Mouse (Mus musculus): Measurements from ENCODE around the gene Cdh20.
"Not testable (repeated sequence)": the region's sequence is repeated elsewhere in the genome, so short reads cannot be mapped to it uniquely, and the experiment has no call there.

Cdh20 gene

GRCm38 (mm10) chr1:104917307-104917836 is 149.0 kb downstream of the Cdh20 start:
- DNase-seq, result no peak

GRCm38 (mm10) chr1:104933051-104933450 is 164.7 kb downstream of the Cdh20 start:
- DNase-seq, result no peak

- DNase-seq, result no peak
These were observed 168.6 kb downstream of the Cdh20 start for GRCm38 (mm10) chr1:104936966-104937365.

- no peak for DNase-seq
These were observed 170.8 kb downstream of the Cdh20 start for GRCm38 (mm10) chr1:104939156-104939555.

- DNase-seq, result no peak
These were observed 176.3 kb downstream of the Cdh20 start for GRCm38 (mm10) chr1:104944470-104945109.

- no peak for DNase-seq
These were observed 176.8 kb downstream of the Cdh20 start for GRCm38 (mm10) chr1:104945110-104945489.

GRCm38 (mm10) chr1:104949640-104950039 is 181.3 kb downstream of the Cdh20 start:
- DNase-seq, result not testable (repeated sequence)

- no peak for DNase-seq
These were observed 188.7 kb downstream of the Cdh20 start for GRCm38 (mm10) chr1:104957046-104957445.

GRCm38 (mm10) chr1:104961670-104962069 is 193.3 kb downstream of the Cdh20 start:
- no peak for DNase-seq

GRCm38 (mm10) chr1:104962257-104962656 is 193.9 kb downstream of the Cdh20 start:
- no peak for DNase-seq

GRCm38 (mm10) chr1:104979068-104979467 is 210.7 kb downstream of the Cdh20 start:
- no peak for DNase-seq

GRCm38 (mm10) chr1:104980273-104980672 is 211.9 kb downstream of the Cdh20 start:
- no peak for DNase-seq

GRCm38 (mm10) chr1:104986222-104986973 is 218.1 kb downstream of the Cdh20 start:
- peak; percentile 25 for DNase-seq

- DNase-seq, result no peak
These were observed 219.2 kb downstream of the Cdh20 start for GRCm38 (mm10) chr1:104987526-104987925.

- DNase-seq, result no peak
These were observed 224.1 kb downstream of the Cdh20 start for GRCm38 (mm10) chr1:104992441-104992840.

- no peak for DNase-seq
These were observed 225.7 kb downstream of the Cdh20 start for GRCm38 (mm10) chr1:104993905-104994611.

GRCm38 (mm10) chr1:104994612-104994986 is 226.3 kb downstream of the Cdh20 start:
- DNase-seq, result no peak

GRCm38 (mm10) chr1:104997814-104998213 is 229.5 kb downstream of the Cdh20 start:
- no peak for DNase-seq

GRCm38 (mm10) chr1:105002179-105002578 is 233.8 kb downstream of the Cdh20 start:
- no peak for DNase-seq

GRCm38 (mm10) chr1:105003786-105004185 is 235.5 kb downstream of the Cdh20 start:
- DNase-seq, result no peak

GRCm38 (mm10) chr1:105012616-105013015 is 244.3 kb downstream of the Cdh20 start:
- no peak for DNase-seq

GRCm38 (mm10) chr1:105013291-105013690 is 245.0 kb downstream of the Cdh20 start:
- no peak for DNase-seq

- no peak for DNase-seq
These were observed 273.3 kb downstream of the Cdh20 start for GRCm38 (mm10) chr1:105041668-105042067.
